Mouse (Mus musculus): ENCODE data around the gene Prpf38b. TPM values are rescaled to one million over a fixed set of nuclear protein-coding genes. Genes with fewer than 3 reads are reported as not detected.

Prpf38b gene
- polyA plus RNA-seq (2012): 87.2 and 125 TPM in 2 replicates

DNA sequence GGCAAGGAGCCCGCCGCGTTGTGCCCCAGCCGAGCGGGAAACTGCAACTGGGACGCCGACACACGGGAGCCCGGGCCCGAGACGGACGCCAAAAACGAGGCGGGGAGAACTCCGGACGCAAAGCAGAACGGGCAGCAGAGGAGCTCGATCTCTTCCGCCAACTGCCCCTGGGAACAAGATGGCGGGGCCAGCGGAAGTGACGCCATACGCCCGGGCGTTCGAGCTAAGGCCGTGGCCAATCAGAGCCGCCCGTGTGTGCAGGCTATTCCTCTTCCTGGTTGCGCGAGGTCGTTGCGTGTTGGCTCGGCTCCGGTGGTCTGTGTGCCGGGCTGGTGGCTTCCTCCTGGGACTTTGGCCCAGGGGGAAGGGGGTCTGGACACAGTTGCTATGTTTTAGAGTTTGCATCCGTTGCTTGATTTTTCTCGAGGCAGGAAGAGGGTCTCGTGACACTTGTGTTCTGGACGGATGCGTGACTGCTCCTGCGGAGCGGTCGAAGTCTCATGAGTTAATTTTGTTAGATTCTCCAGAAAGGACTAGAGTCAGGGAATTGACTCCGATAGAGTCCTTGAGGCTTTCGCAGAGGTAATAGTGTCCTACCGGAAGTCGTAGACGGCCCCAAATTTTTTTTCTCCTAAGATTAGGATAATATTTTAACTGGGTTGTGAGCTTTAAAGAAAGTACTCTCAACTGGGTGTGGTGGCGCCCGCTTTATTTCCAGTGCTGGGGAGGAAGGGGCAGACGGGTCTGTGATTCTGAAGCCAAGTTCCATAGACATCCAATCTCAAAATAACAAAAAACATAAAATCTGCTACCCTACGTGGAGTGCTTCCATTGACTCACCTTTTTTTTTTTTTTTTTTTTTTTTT lies at the start of gene Prpf38b:
TSS of gene Prpf38b (minus strand) at position 180 of the 866 bp plus-strand sequence.

DNA sequence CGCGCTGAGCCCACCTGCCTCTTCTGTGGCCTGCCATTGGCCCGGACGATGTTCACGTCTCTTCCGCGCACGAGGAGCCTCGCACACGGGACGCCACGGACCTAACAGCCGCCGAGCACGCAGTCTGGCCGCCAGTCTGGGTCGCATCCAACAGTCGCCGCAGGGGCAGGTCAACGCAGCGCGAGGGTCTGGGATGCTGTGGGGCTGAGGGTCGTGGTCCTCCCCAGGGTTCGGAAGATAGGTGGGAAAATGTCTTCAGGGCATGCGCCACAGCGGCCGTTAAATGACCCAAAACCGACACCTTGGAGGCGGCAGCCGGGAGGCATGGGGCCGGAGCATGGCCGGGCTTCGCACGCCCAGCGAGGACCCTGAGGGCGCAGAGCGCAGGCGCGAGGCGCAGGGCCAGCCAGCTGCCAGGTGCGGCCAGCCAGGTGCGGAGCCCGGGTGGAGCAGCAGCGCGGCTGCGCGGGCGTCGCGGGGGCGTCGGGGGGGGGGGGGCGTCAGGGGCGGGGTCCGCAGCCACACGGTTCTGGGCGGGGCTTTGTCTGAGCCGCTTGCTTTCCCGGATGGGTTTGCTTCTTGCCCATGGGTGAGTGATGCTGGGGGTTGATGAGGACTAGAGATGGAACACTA lies 28.6 kb upstream of the Prpf38b start, which contains the start of gene Gm9857:
TSS of gene Gm9857 (minus strand) at position 445 of the 633 bp plus-strand sequence.

GRCm38 (mm10) chr3:108939573-108939972 lies 28.0 kb upstream of the Prpf38b start, which contains the start of gene Henmt1:
Gene Henmt1 (plus strand): TSS chr3:108939873.

GRCm38 (mm10) chr3:108889908-108890307 lies 21.6 kb downstream of the Prpf38b start, which contains the start of gene Fndc7:
Gene Fndc7 (minus strand): TSS chr3:108890008.

Other genes with a start within 250 kb of the Prpf38b start
- 2.1 and 3.5 TPM in 2 replicates for gene Gpsm2, start 189.4 kb downstream of the Prpf38b start, polyA plus RNA-seq (2012)
- gene Aknad1, start 172.1 kb downstream of the Prpf38b start, polyA plus RNA-seq (2012): 0.04 TPM in 1 of 2 replicates, not detected in the other
- gene Stxbp3, start 71.2 kb downstream of the Prpf38b start, polyA plus RNA-seq (2012): 16.7 and 24.2 TPM in 2 replicates
- not detected in 2 replicates for gene Fndc7, start 21.7 kb downstream of the Prpf38b start, polyA plus RNA-seq (2012)
- 0.19 TPM in 1 of 2 replicates, not detected in the other for gene Henmt1, start 28.1 kb upstream of the Prpf38b start, polyA plus RNA-seq (2012)
- gene Gm9857, start 28.7 kb upstream of the Prpf38b start, polyA plus RNA-seq (2012): not detected in 2 replicates
- gene Fam102b, start 115.9 kb upstream of the Prpf38b start, polyA plus RNA-seq (2012): 2.6 and 2.7 TPM in 2 replicates
- not detected in 2 replicates for gene Slc25a54, start 168.7 kb upstream of the Prpf38b start, polyA plus RNA-seq (2012)
- 7.3 and 8.3 TPM in 2 replicates for gene Slc25a24, start 211.4 kb upstream of the Prpf38b start, polyA plus RNA-seq (2012)

Measured in megakaryocyte-erythroid progenitor cell, adult 5 weeks (primary cell).